ENCODE assay signal across 16 mouse cellular contexts in the genomic region with DNA sequence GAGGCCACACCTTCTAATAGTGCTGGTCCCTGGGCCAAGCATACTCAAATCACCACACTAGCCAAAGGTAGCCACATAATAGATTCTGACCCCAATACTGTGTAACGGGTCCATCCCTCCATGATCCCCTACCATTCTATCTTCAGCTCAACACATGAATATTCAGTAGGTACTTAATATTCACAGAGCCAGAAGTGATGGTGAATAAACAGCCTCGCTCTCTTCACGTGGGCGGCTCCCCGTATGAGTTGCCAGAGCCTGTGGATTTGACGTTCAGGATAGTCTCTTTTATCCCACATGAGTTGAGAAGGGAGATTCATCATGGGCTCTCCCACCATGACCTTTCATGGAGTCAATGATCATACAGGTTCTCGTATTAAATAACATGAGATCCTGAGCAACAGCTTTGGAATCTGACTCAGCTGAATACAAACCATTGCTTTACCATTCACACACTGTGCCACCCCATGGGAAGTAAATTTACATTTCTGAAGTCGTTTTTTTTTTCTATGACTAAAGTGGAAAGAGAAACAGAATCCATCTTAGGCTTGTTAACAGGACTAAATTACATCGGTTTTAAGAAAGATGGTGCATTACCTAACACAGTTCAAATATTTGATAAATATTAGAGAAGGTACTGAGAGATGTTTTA.
DNase-seq lines count a peak whose midpoint lies in the region; ATAC-seq lines count a peak whose summit lies in the region.
"Had no signal": no experiment of that assay in that cellular context is flagged by ENCODE, and none has a peak within 500 bp of the region (broad histone marks: within the 10 kb centered on the region; RNA-seq: fewer than 3 reads in every experiment).

No protein-coding gene starts in this region.

- no peaks in the 10 kb centered on the region for H3K36me3 ChIP-seq in forebrain, embryonic 11.5 days (ENCODE audit: control insufficient read depth, insufficient read depth, low read length)
- H3K36me3 ChIP-seq in forebrain, embryonic 10.5 days (replicated peaks), result no peaks in the 10 kb centered on the region
- no peaks in the 10 kb centered on the region for H3K36me3 ChIP-seq in hindbrain, embryonic 12.5 days
- H3K36me3 ChIP-seq in midbrain, embryonic 14.5 days (ENCODE audit: control insufficient read depth, insufficient read depth, low read length), result no peaks in the 10 kb centered on the region
- H3K36me3 ChIP-seq: embryonic facial prominence, embryonic 12.5 days had no signal

- WGBS in forebrain, embryonic 11.5 days, result 64% methylated on average over 9 of the region's 9 CpGs
- 88% methylated on average over 9 of the region's 9 CpGs for WGBS in forebrain, embryonic 10.5 days
- WGBS in hindbrain, embryonic 12.5 days, result 39% methylated on average over 9 of the region's 9 CpGs
- 31% methylated on average over 9 of the region's 9 CpGs for WGBS in midbrain, embryonic 14.5 days

- no peak overlapping the region for H3K4me2 ChIP-seq in forebrain, embryonic 11.5 days (ENCODE audit: low read depth, low read length, severe bottlenecking)
- no peak overlapping the region for H3K4me2 ChIP-seq in hindbrain, embryonic 12.5 days (replicated peaks)
- H3K4me2 ChIP-seq in midbrain, embryonic 14.5 days (ENCODE audit: low read length), result no peak overlapping the region
- H3K4me2 ChIP-seq: embryonic facial prominence, embryonic 12.5 days had no signal

- no peaks in the 10 kb centered on the region for H3K9me3 ChIP-seq in forebrain, embryonic 11.5 days (ENCODE audit: control insufficient read depth, low read length)
- no peaks in the 10 kb centered on the region for H3K9me3 ChIP-seq in forebrain, embryonic 10.5 days
- H3K9me3 ChIP-seq in hindbrain, embryonic 12.5 days (replicated peaks), result no peaks in the 10 kb centered on the region
- no peaks in the 10 kb centered on the region for H3K9me3 ChIP-seq in midbrain, embryonic 14.5 days (ENCODE audit: control insufficient read depth, low read length)
- H3K9me3 ChIP-seq: embryonic facial prominence, embryonic 12.5 days had no signal

- no peak overlapping the region for H3K9ac ChIP-seq in forebrain, embryonic 11.5 days (ENCODE audit: low read length)
- H3K9ac ChIP-seq in hindbrain, embryonic 12.5 days, result no peak overlapping the region
- H3K9ac ChIP-seq in midbrain, embryonic 14.5 days (replicated peaks; ENCODE audit: low read length), result no peak overlapping the region
- H3K9ac ChIP-seq: embryonic facial prominence, embryonic 12.5 days had no signal

- no peak for DNase-seq in forebrain, embryonic 11.5 days (ENCODE audit: low spot score)
- no peak for DNase-seq in forebrain, embryonic 10.5 days (ENCODE audit: extremely low spot score, low spot score)
- peak; percentile 15 for DNase-seq in NIH3T3 (ENCODE audit: low read depth)
- DNase-seq in midbrain, embryonic 14.5 days, result peak; percentile 47
- DNase-seq in heart, postnatal 36 days, result no peak
- no peak for DNase-seq in urinary bladder, postnatal 14 days (ENCODE audit: low spot score)
- DNase-seq in spleen, adult 12 weeks (ENCODE audit: low spot score), result no peak
- DNase-seq: adrenal gland, adult 8-10 months; cerebellum, postnatal 25 days; kidney, postnatal 10 days; lung, adult 18-20 months; lung, postnatal 4 days; thymus, postnatal 36 days had no signal

- no peak overlapping the region for H3K27ac ChIP-seq in forebrain, embryonic 11.5 days (ENCODE audit: low read depth, low read length)
- H3K27ac ChIP-seq in forebrain, embryonic 10.5 days, result no peak overlapping the region
- no peak overlapping the region for H3K27ac ChIP-seq in hindbrain, embryonic 12.5 days
- no peak overlapping the region for H3K27ac ChIP-seq in midbrain, embryonic 14.5 days (replicated peaks; ENCODE audit: low read depth, low read length)
- H3K27ac ChIP-seq: embryonic facial prominence, embryonic 12.5 days had no signal

- intact Hi-C loops in heart, postnatal 36 days (cut with DNase I), result no loop called here

- peak; percentile 54; the same call in 1 of the 2 replicates for ATAC-seq in forebrain, embryonic 11.5 days (replicated peaks; ENCODE audit: low FRiP score)
- peak; percentile 80 for ATAC-seq in hindbrain, embryonic 12.5 days (ENCODE audit: low FRiP score)
- peak; percentile 69; the same call in 1 of the 2 replicates for ATAC-seq in midbrain, embryonic 14.5 days (ENCODE audit: low FRiP score, low TSS enrichment)
- ATAC-seq: intestine, postnatal 0 days had no signal

- H3K4me3 ChIP-seq in forebrain, embryonic 11.5 days (ENCODE audit: low read depth, low read length), result no peak overlapping the region
- no peak overlapping the region for H3K4me3 ChIP-seq in forebrain, embryonic 10.5 days
- no peak overlapping the region for H3K4me3 ChIP-seq in hindbrain, embryonic 12.5 days
- H3K4me3 ChIP-seq in midbrain, embryonic 14.5 days (replicated peaks; ENCODE audit: low read depth, low read length), result no peak overlapping the region
- H3K4me3 ChIP-seq: embryonic facial prominence, embryonic 12.5 days had no signal

- H3K27me3 ChIP-seq in forebrain, embryonic 11.5 days (ENCODE audit: control insufficient read depth, insufficient read depth, low read length), result no peaks in the 10 kb centered on the region
- no peaks in the 10 kb centered on the region for H3K27me3 ChIP-seq in forebrain, embryonic 10.5 days (ENCODE audit: poor library complexity, severe bottlenecking)
- H3K27me3 ChIP-seq in hindbrain, embryonic 12.5 days, result no peaks in the 10 kb centered on the region
- no peaks in the 10 kb centered on the region for H3K27me3 ChIP-seq in midbrain, embryonic 14.5 days (ENCODE audit: control insufficient read depth, insufficient read depth, low read length)
- H3K27me3 ChIP-seq: embryonic facial prominence, embryonic 12.5 days had no signal

- no peaks in the 10 kb centered on the region; the same call in 1 of the 2 replicates for H3K4me1 ChIP-seq in forebrain, embryonic 11.5 days (replicated peaks; ENCODE audit: control insufficient read depth, insufficient read depth, low read length)
- peaks cover 13% of the 10 kb centered on the region for H3K4me1 ChIP-seq in forebrain, embryonic 10.5 days
- H3K4me1 ChIP-seq in hindbrain, embryonic 12.5 days, result peaks cover 19% of the 10 kb centered on the region
- H3K4me1 ChIP-seq in midbrain, embryonic 14.5 days (ENCODE audit: control insufficient read depth, insufficient read depth, low read length), result peaks cover 4% of the 10 kb centered on the region; the same call in 1 of the 2 replicates

Comparison
In these comparisons a context has a peak if more than half of its experiments do, and no peak if none do; other contexts are left out.
1. DNase-seq: peak in NIH3T3 (single experiment) and midbrain, embryonic 14.5 days (single experiment); none in forebrain, embryonic 11.5 days (single experiment), forebrain, embryonic 10.5 days (single experiment), heart, postnatal 36 days (0 of 2), urinary bladder, postnatal 14 days (single experiment) and spleen, adult 12 weeks (single experiment).
2. Peak in every context shown above with its lines, with median percentiles within 50 percentile points of each other: ATAC-seq.